Mouse (Mus musculus) adrenal gland, adult (tissue): Measurements from ENCODE around the gene Txlnb.
"Not testable (repeated sequence)": the region's sequence is repeated elsewhere in the genome, so short reads cannot be mapped to it uniquely, and the experiment has no call there.

Source experiments
- DNase-seq, 2 experiments: peaks; one replicate each; pipeline ENCODE4 v3.0.0; 2022 to 2023; ENCODE audit warnings: low spot score in 1 of 2; ENCODE audit not compliant: inconsistent age in 2 of 2

The Txlnb gene

GRCm38 (mm10) chr10:17795767-17796631 is at the start of gene Txlnb:
Txlnb (plus strand) TSS chr10:17796226.
- DNase-seq, result peak; percentile 48 to 81

DNA sequence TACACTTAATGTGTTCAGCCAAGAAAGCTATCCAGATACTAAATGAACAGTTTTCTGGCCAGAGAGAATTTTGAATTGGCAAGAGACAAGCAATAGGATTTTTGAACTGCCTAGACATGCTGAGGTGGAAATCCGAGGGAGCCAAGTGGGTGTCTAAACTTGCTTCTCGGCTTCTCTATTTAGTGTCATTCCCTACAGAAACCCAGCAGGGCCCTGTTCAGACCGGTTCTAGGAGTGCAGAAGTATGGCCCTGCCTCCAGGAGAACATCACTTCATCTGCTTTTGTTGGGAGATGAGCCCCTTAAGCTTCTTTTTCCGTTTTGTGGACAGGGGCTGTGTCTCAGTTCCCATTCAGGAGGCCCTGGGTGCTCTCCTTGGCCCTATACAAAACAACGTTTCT is 43.5 kb upstream of the Txlnb start:
- no peak for DNase-seq

DNA sequence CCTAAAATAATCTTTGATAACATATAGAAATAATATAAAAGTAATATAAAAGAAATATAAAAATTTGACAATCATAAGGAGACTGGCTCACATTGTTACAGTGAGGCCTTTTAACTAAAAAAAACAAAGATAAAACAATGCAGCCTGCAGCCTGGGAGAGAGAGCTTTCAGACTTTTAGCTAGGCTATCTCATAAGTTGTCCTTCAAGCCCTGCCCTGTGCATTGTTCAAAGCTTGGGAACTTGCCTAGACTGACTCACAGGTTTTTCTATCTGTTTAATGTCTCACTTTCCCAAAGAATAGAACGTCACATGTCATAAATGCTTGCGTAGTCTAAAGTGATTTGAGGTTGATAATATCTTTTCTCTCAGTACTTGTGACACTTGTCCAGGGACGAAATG is 36.3 kb upstream of the Txlnb start:
- DNase-seq, result no peak

GRCm38 (mm10) chr10:17760750-17761613 is 35.0 kb upstream of the Txlnb start:
- DNase-seq, result peak in 1 of 2 experiments; percentile 43

DNA sequence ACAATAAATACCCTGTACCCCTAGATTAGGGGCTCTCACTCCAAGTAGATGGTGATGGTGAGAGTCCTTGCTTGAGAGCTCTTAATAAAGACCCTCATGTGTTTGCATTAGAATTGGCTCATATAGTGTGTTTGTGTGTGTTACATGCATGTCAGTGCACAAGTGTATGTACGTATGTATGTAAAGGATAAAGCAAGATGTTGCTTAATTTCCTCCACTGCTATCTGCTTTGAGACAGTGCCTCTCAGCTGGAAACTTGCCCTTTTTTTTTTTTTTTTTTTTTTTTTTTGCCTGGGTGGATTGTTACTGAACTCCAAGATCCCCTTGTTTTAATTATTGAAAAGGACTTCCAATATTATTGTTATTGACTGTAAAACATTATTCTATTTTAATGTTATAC is 34.4 kb upstream of the Txlnb start:
- no peak for DNase-seq

- DNase-seq, result no peak
Observed at GRCm38 (mm10) chr10:17762946-17763345, 33.1 kb upstream of the Txlnb start.

GRCm38 (mm10) chr10:17769856-17770255 is 26.2 kb upstream of the Txlnb start:
- no peak for DNase-seq

DNA sequence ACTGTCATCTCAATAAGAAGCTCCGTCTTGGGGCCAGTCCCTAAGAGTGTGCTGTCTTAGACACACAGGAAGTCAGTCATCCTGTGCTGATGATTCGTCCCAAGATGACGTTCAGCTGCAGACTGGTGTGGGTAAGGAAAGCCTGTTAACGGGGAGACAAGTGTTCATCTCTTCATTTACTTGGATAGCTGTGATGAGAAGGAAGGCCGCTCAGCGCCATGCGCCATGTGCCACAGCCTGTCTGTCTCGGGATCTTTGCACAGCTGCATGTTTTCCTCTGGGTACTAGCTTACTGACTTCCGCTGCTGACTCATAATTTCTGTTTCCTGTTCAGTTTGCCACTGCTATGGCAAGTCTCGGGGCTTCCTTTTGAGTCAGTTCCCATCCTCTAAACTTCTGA is 23.7 kb upstream of the Txlnb start:
- DNase-seq, result peak in 1 of 2 experiments; percentile 58

DNA sequence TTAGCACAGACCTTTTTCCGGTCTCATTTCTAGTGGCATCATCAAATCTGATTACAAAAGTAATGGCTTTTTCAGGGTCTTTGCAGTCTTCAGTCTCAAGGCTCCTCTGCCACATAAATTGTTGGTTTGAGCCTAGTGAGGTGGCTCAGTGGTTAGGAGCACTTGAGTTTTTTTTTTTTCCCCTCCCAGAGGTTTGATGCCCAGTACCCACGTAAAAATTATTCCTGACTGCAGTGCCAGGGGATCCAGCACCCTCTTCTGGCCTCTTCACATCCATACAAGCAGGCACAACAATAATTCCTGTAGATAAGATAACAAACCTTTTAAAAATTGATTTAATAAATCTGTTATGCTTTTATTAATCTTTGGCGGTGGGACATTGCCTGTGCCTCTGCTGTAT is 21.7 kb upstream of the Txlnb start:
- peak in 1 of 2 experiments; percentile 37 for DNase-seq

DNA sequence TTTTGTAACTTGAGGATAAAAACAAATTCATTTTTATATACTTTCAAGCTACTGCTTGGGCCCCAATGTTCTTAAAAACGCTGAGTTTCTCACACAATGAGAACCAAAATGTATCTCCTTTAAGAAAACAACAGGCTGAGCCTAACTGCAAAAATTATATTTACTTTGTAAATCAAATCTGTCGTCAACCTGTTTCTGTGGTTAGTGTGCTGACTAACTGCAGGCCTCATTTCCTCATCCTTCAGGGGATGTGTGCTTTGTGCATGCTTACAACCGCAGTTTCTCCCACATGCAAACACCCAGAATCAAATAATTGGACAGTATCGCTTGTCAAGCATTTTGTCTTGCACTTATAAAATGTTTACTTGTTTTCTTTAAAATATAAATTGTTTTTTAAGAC is 20.9 kb upstream of the Txlnb start:
- no peak for DNase-seq

DNA sequence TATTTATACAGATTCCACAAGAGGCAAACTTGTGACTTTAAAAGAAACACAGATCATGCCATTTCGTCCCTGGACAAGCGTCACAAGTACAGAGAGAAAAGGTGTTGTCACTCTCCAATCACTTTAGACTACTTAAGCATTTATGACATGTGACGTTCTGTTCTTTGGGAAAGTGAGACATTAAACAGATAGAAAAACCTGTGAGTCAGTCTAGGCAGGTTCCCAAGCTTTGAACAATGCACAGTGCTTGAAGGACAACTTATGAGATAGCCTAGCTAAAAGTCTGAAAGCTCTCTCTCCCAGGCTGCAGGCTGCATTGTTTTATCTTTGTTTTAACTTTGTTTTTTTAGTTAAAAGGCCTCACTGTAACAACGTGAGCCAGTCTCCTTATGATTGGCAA is 19.3 kb upstream of the Txlnb start:
- DNase-seq, result not testable (repeated sequence)

- no peak for DNase-seq
Observed at GRCm38 (mm10) chr10:17786771-17787170, 9.3 kb upstream of the Txlnb start.

- DNase-seq, result no peak
Observed at GRCm38 (mm10) chr10:17787938-17788337, 8.1 kb upstream of the Txlnb start.

DNA sequence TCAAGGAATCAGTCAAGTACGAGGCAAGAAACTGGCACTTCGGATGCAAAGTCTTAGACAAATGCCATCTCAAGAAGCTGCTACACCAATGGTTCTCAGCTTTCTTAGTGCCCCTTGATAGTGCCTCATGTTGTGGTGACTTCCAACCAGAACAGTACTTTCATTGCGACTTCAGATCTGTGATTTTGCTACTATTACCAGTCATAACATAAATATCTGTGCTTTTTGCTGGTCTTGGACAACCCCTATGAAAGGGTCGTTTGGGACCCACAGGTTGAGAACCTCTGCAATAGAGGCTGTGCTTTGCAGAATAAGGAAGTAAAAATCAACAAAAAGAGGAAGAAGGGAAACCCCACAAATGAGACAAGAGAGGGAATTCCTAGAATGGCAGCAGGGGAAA is 7.7 kb upstream of the Txlnb start:
- no peak for DNase-seq

DNA sequence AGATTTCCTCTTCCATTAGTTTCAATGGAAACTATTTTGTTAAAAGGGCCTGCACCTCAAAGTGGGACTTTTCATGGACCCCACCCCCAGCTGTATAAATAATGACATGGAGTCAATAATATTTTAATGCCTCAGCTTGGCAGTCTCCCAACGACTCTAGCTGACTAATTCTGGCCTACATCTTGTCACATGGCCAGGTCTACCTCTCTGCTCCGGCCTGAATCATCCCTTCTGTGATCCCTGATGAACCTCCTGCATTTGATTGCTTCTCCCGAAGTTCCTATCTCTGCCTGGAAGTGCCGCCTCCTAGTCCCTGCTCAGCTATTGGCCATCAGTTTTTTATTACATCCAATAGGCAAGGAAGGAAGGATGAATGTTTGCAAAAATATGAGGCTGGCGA is 2.1 kb upstream of the Txlnb start:
- peak in 1 of 2 experiments; percentile 70 for DNase-seq

DNA sequence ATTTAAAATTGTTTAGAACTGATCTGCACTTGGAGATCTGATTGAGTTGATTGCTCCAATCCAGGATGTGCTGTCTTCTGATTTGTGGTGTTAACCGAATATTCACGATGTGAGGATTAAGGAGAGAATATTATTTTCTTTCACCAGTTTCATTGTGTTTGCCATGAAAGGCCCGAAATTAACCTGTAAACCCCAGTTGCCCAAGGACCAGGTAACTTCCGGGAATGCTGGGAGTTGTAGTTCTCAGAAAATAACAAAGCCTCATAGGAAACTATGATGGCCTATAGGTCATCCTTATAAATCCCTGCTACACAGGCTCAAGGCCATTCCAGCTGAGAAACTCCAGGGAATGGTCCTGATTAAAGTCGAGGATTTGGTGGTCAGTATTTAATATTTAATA is 1.6 kb upstream of the Txlnb start:
- DNase-seq, result no peak

DNA sequence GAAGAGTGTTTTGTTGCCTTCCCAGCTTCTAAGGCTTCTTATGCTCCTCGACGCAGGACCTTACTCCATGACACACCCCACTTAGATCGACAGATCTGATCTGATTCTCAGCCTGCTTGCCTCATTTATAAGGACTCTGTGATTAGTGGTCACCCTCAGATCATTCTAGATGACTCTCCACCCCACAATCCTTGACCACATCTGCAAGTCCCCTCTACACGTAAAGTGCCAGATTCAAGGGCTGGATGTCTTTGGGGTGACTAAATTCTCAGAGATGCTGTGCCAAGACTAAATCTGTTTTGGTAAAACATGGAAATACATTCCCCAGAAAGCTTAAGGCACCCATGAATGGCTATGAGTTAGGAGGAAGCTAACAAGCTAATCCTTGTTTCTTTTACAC is 799 bp upstream of the Txlnb start:
- DNase-seq, result no peak

GRCm38 (mm10) chr10:17796846-17797631 is 1.0 kb downstream of the Txlnb start:
- DNase-seq, result peak in 1 of 2 experiments; percentile 45

DNA sequence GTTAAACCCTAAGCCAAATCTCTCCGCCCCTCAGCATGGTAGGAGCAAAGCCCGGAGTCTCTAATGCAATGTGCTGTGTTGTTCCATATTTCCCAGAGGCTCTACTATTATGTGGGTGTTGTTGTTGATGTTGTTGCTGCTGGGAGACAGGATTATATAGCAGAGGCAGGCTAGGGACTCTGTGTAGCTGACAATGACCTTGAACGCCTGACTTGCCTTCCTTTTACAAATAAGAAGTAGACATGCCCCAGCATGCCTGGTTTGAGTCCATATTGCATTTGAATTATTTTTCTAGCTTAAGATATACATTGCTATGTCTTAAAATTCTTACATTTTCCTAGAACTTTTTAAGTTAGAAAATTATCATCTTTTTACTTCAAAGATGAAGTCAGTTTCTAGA is 1.7 kb downstream of the Txlnb start:
- DNase-seq, result no peak

GRCm38 (mm10) chr10:17801788-17802187 is 5.8 kb downstream of the Txlnb start:
- DNase-seq, result no peak

GRCm38 (mm10) chr10:17808526-17808925 is 12.5 kb downstream of the Txlnb start:
- DNase-seq, result no peak
